Mouse (Mus musculus) intestine, embryonic 16.5 days (tissue): ENCODE data around the gene Slc35b2. TPM values are rescaled to one million over a fixed set of nuclear protein-coding genes. Genes with fewer than 3 reads are reported as not detected.

ENCODE experiments used
- ATAC-seq: fragments of 200-750 bp; cut with Nextera tagmentation; 2 replicates; pipeline ENCODE4 v1.8.0; 2017; ENCODE audit warnings: moderate TSS enrichment, moderate library complexity
- H3K27ac ChIP-seq: fragments of 300-500 bp; sonication (generic); 2 replicates; pipeline ENCODE4 v1.5.1; 2014; ENCODE audit warnings: mild to moderate bottlenecking, low read length
- H3K27me3 ChIP-seq: fragments of 300-500 bp; sonication (generic); replicated peaks from 2 replicates; pipeline ENCODE4 v1.6.1; 2014; ENCODE audit warnings: low read length, control low read depth, mixed read lengths; ENCODE audit not compliant: control insufficient read depth, insufficient read depth
- H3K36me3 ChIP-seq: fragments of 300-500 bp; sonication (generic); 2 replicates; pipeline ENCODE4 v1.6.1; 2014; ENCODE audit warnings: low read length, control low read depth; ENCODE audit not compliant: control insufficient read depth, insufficient read depth
- H3K4me1 ChIP-seq: fragments of 300-500 bp; sonication (generic); 2 replicates; pipeline ENCODE4 v1.6.1; 2014; ENCODE audit warnings: low read length, control low read depth, mixed read lengths; ENCODE audit not compliant: control insufficient read depth, insufficient read depth
- H3K4me2 ChIP-seq: fragments of 300-500 bp; sonication (generic); 2 replicates; pipeline ENCODE4 v1.6.1; 2014; ENCODE audit warnings: low read depth, low read length, control low read depth
- H3K4me3 ChIP-seq: fragments of 300-500 bp; sonication (generic); 2 replicates; pipeline ENCODE4 v1.5.1; 2014; ENCODE audit warnings: mild to moderate bottlenecking, low read length
- H3K9ac ChIP-seq: fragments of 300-500 bp; sonication (generic); 2 replicates; pipeline ENCODE4 v1.6.1; 2014; ENCODE audit warnings: low read depth, low read length
- H3K9me3 ChIP-seq: fragments of 300-500 bp; sonication (generic); 2 replicates; pipeline ENCODE4 v1.6.1; 2016; ENCODE audit warnings: low read length, control low read depth; ENCODE audit not compliant: control insufficient read depth
- WGBS: fragments of 180-500 bp; shearing (Covaris S2); extraction: QIAGEN DNeasy Blood & Tissue Kit; methylation state at CpG from one replicate; pipeline ENCODE4 v1.1.7; 2014; 5-methylcytosine and 5-hydroxymethylcytosine counted together
- polyA plus RNA-seq: library from polyadenylated mRNA; unstranded; fragments of >200 nt; fragmentation: Nextera tagmentation; extraction: Ambion mirVana; gene quantifications from 2 replicates; pipeline ENCODE4 v1.2.1, GENCODE M21; 2015

Gene Slc35b2
- polyA plus RNA-seq, 1 experiment from 2014 or later: 136 TPM

DNA sequence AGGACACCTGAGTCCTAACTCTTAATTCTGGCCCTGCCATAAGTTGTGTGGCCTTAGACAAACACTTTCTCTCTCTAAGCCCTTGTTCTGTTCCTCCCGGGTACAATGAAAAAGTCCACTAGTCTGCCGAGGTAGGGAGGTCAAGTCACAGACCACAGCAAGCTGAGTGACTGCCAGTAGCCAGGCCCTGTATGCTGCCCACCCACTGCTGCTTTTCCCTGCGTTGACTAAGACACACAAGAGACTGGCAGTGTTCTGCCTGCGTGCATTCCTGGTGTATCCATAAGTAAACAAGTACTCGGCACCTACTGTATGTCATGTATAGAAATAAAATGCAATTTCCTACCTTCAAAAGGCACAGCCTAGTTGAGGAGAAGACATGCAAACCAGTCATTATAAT is 13.4 kb upstream of the Slc35b2 start:
- Histone ChIP-seq H3K9me3 (no peaks in the 10 kb centered on the region), H3K4me3 (peak overlapping the region; percentile 73; the same call in 1 of the 2 replicates), H3K27ac (no peak overlapping the region), H3K9ac (no peak overlapping the region; the same call in 1 of the 2 replicates), H3K27me3 (peaks cover 36% of the 10 kb centered on the region), H3K4me1 (peaks cover 9% of the 10 kb centered on the region), H3K4me2 (peak overlapping the region; percentile 99), H3K36me3 (no peaks in the 10 kb centered on the region)
- WGBS: 20% methylated on average over 5 of the region's 5 CpGs
- ATAC-seq: no peak

- WGBS: 56% methylated on average over 7 of the region's 7 CpGs
- Histone ChIP-seq H3K9ac (no peak overlapping the region), H3K4me1 (peaks cover 8% of the 10 kb centered on the region; the same call in 1 of the 2 replicates), H3K27ac (no peak overlapping the region), H3K4me2 (no peak overlapping the region), H3K4me3 (no peak overlapping the region), H3K9me3 (no peaks in the 10 kb centered on the region), H3K27me3 (peaks cover 27% of the 10 kb centered on the region), H3K36me3 (no peaks in the 10 kb centered on the region)
- ATAC-seq: no peak
Measured at GRCm38 (mm10) chr17:45551249-45551796, 12.4 kb upstream of the Slc35b2 start.

- peaks cover 14% of the 10 kb centered on the region; the same call in 1 of the 2 replicates for H3K4me1 ChIP-seq
- no peak overlapping the region for H3K9ac ChIP-seq
- H3K36me3 ChIP-seq: no peaks in the 10 kb centered on the region
- ATAC-seq: peak; percentile 14; the same call in 1 of the 2 replicates
- peaks cover 27% of the 10 kb centered on the region for H3K27me3 ChIP-seq
- H3K9me3 ChIP-seq: no peaks in the 10 kb centered on the region
- H3K4me3 ChIP-seq: no peak overlapping the region
- H3K4me2 ChIP-seq: no peak overlapping the region
- 4% methylated on average over 8 of the region's 8 CpGs for WGBS
- no peak overlapping the region for H3K27ac ChIP-seq
Measured at GRCm38 (mm10) chr17:45551816-45552451, 11.7 kb upstream of the Slc35b2 start.

DNA sequence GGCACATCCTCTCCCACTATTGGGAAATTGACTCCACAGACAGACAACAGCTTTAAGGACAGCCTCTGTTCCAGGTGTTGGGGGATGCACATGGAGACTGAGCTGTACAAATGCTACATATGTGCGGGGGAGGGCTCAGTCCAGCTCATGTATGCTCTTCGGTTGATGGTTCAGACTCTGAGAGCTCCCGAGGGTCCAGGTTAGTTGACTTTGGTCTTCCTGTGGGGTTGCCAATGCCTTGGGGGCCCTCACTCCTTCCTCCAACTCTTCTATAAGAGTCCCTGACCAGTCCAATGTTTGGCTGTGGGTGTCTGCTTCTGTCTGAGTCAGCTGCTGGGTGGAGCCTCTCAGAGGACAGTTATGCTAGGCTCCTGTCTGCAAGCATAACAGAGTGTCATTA is 10.6 kb upstream of the Slc35b2 start:
- H3K36me3 ChIP-seq: no peaks in the 10 kb centered on the region
- peaks cover 15% of the 10 kb centered on the region; the same call in 1 of the 2 replicates for H3K4me1 ChIP-seq
- 78% methylated on average over 3 of the region's 3 CpGs for WGBS
- no peak overlapping the region for H3K27ac ChIP-seq
- no peak overlapping the region for H3K4me2 ChIP-seq
- peaks cover 19% of the 10 kb centered on the region for H3K27me3 ChIP-seq
- H3K9me3 ChIP-seq: no peaks in the 10 kb centered on the region
- no peak overlapping the region for H3K4me3 ChIP-seq
- ATAC-seq: no peak
- H3K9ac ChIP-seq: no peak overlapping the region

DNA sequence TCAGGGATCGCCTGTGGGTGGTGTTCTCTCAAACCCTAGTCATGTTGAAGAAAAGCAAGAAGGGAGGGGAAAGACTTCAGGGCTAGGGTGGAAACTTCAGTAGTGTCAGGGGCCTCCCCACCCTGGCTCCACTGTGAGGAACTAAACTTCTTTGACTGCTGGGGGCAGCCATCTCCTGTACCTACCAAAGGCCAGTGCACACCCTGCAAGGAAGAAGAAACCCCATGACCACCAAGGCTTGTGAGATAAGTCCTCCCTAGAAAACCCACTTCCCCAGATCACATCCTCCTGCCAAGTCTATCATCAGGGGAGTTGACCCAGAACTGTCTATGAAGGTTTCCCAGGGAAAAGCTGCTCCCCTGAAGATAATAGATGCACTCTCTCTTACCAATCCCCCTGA is 9.3 kb upstream of the Slc35b2 start:
- no peak overlapping the region for H3K4me3 ChIP-seq
- H3K9ac ChIP-seq: no peak overlapping the region
- WGBS: 31% methylated on average over 1 of the region's 1 CpGs

DNA sequence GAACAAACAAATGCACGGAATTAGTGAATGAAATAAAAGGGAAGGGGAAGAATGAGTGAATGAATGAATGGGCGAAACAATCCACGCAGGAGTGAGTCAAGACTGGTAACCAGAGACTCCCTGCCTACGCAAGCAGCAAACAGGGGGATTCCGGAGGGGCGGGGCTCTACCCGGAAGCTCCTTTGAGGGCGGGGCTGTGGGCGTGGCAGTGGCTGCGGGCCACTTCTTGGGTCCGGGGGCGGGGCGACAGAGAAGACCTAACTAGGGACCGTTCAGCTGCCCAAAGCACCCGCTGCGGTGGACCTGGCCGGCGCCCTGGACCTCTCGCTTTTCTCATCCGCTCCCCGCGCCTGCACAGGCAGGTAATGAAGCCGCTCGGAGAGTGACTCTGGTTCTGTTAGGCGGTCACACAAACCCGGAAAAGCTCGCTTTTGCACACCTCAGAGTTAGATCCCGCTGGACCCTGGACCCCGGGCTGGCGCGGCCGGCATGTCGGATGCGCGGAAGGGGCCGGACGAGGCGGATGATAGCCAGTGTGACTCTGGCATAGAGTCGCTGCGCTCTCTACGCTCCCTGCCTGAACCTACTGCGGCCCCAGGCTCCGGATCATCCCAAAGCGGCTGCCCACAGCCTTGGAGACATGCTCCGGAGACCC is 8.1 kb upstream of the Slc35b2 start, which contains the start of gene Nfkbie:
Gene Nfkbie, plus strand, starts transcription at position 252 of the 655 bp plus-strand sequence.
- H3K4me2 ChIP-seq: peak within 1 kb of the TSS; percentile 94
- H3K36me3 ChIP-seq: no peaks in the 10 kb centered on the region
- peak within 1 kb of the TSS; percentile 74 for H3K9ac ChIP-seq
- peak within 1 kb of the TSS; percentile 72 for H3K4me3 ChIP-seq
- no peaks in the 10 kb centered on the region for H3K9me3 ChIP-seq
- H3K27ac ChIP-seq: no peak within 1 kb of the TSS
- peaks cover 9% of the 10 kb centered on the region for H3K27me3 ChIP-seq
- peak; percentile 88 for ATAC-seq
- H3K4me1 ChIP-seq: peaks cover 11% of the 10 kb centered on the region; the same call in 1 of the 2 replicates
- under 1% methylated on average over 45 of the region's 45 CpGs for WGBS

More for the DNA sequence above, 9.3 kb upstream of the Slc35b2 start:
- Histone ChIP-seq H3K36me3 (no peaks in the 10 kb centered on the region), H3K9me3 (no peaks in the 10 kb centered on the region), H3K27me3 (peaks cover 11% of the 10 kb centered on the region), H3K4me2 (no peak overlapping the region), H3K4me1 (peaks cover 11% of the 10 kb centered on the region; the same call in 1 of the 2 replicates), H3K27ac (no peak overlapping the region)
- no peak for ATAC-seq

DNA sequence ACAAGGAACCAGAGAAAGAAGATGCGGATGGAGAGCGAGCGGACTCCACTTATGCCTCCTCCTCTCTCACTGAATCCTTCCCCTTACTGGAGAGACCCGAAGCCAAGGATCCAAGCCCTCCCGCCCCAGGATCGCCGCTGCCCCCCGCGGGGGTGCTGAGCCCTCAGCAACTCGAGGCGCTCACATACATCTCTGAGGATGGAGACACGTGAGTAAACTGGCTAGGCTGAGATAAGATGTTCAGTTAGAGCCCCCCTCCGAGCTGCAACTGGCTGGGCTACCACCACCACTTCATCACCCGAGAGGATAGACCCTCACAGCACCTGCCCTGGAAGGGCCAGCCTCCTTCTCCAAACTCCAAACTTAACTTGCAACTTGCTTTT is 7.6 kb upstream of the Slc35b2 start:
- no peak overlapping the region for H3K27ac ChIP-seq

GRCm38 (mm10) chr17:45556514-45557245 is 7.0 kb upstream of the Slc35b2 start:
- Histone ChIP-seq H3K27me3 (peaks cover 9% of the 10 kb centered on the region; the same call in 1 of the 2 replicates), H3K4me1 (peaks cover 11% of the 10 kb centered on the region; the same call in 1 of the 2 replicates), H3K4me2 (peak overlapping the region; percentile 94), H3K9me3 (no peaks in the 10 kb centered on the region), H3K27ac (no peak overlapping the region), H3K4me3 (peak overlapping the region; percentile 72), H3K9ac (0 out of 2 replicates have a peak overlapping the region, but pooled peaks have one; percentile 11), H3K36me3 (no peaks in the 10 kb centered on the region)
- no peak for ATAC-seq
- WGBS: 69% methylated on average over 3 of the region's 3 CpGs

More for the DNA sequence above, 7.6 kb upstream of the Slc35b2 start:
- Histone ChIP-seq H3K36me3 (no peaks in the 10 kb centered on the region), H3K9me3 (no peaks in the 10 kb centered on the region), H3K4me2 (peak overlapping the region; percentile 94), H3K27me3 (peaks cover 9% of the 10 kb centered on the region), H3K9ac (peak overlapping the region; percentile 74), H3K4me1 (peaks cover 11% of the 10 kb centered on the region; the same call in 1 of the 2 replicates), H3K4me3 (peak overlapping the region; percentile 72)
- no peak for ATAC-seq
- WGBS: under 1% methylated on average over 14 of the region's 14 CpGs
